Comparison of ENCODE assay signal across 30 mouse cellular contexts in genomic region chr2:181585506-181585905, GRCm38 (mm10). TPM values are rescaled to one million over a fixed set of nuclear protein-coding genes. Genes with fewer than 3 reads are reported as not detected.
A peak's percentile ranks its signal among the peaks of the same experiment; 100 is the strongest.
DNase-seq lines count a peak whose midpoint lies in the region; ATAC-seq lines count a peak whose summit lies in the region.
"Had no signal": no experiment of that assay in that cellular context is flagged by ENCODE, and none has a peak within 500 bp of the region (broad histone marks: within the 10 kb centered on the region; RNA-seq: fewer than 3 reads in every experiment).

No protein-coding gene starts in this region.

- peaks cover 4% of the 10 kb centered on the region; the same call in 1 of the 2 replicates for H3K4me1 ChIP-seq in forebrain, embryonic 11.5 days (replicated peaks; ENCODE audit: control insufficient read depth, insufficient read depth, low read length)
- H3K4me1 ChIP-seq in forebrain, embryonic 12.5 days = peaks cover 5% of the 10 kb centered on the region
- H3K4me1 ChIP-seq in liver, embryonic 11.5 days (replicated peaks; ENCODE audit: control insufficient read depth, insufficient read depth, low read length) = peaks cover 9% of the 10 kb centered on the region
- H3K4me1 ChIP-seq in liver, embryonic 12.5 days = peaks cover 19% of the 10 kb centered on the region

- no peak overlapping the region for H3K9ac ChIP-seq in forebrain, embryonic 11.5 days (ENCODE audit: low read length)
- H3K9ac ChIP-seq in forebrain, embryonic 12.5 days = no peak overlapping the region
- no peak overlapping the region for H3K9ac ChIP-seq in liver, embryonic 11.5 days (ENCODE audit: low read depth, low read length)
- no peak overlapping the region for H3K9ac ChIP-seq in liver, embryonic 12.5 days
- H3K9ac ChIP-seq: embryonic facial prominence, embryonic 13.5 days; forebrain, postnatal 0 days; heart, embryonic 13.5 days; hindbrain, embryonic 14.5 days had no signal

- H3K27me3 ChIP-seq in forebrain, embryonic 11.5 days (ENCODE audit: control insufficient read depth, insufficient read depth, low read length) = no peaks in the 10 kb centered on the region
- H3K27me3 ChIP-seq in forebrain, embryonic 12.5 days = no peaks in the 10 kb centered on the region
- no peaks in the 10 kb centered on the region for H3K27me3 ChIP-seq in liver, embryonic 11.5 days (replicated peaks; ENCODE audit: control insufficient read depth, insufficient read depth, low read length)
- no peaks in the 10 kb centered on the region for H3K27me3 ChIP-seq in liver, embryonic 12.5 days (replicated peaks)
- H3K27me3 ChIP-seq: CH12.LX; embryonic facial prominence, embryonic 13.5 days; heart, embryonic 13.5 days; Patski had no signal

- H3K4me3 ChIP-seq in forebrain, embryonic 11.5 days (ENCODE audit: low read depth, low read length) = no peak overlapping the region
- no peak overlapping the region for H3K4me3 ChIP-seq in forebrain, embryonic 12.5 days (replicated peaks)
- H3K4me3 ChIP-seq in liver, embryonic 11.5 days (ENCODE audit: low read depth, low read length) = no peak overlapping the region
- no peak overlapping the region for H3K4me3 ChIP-seq in liver, embryonic 12.5 days
- H3K4me3 ChIP-seq: embryonic facial prominence, embryonic 10.5 days; embryonic facial prominence, embryonic 13.5 days; erythroblast, embryonic 14.5 days; gastrocnemius, adult 2 months; heart, adult 2 months; heart, embryonic 10.5 days; heart, embryonic 13.5 days had no signal

- H3K27ac ChIP-seq in forebrain, embryonic 11.5 days (ENCODE audit: low read depth, low read length) = no peak overlapping the region
- H3K27ac ChIP-seq in forebrain, embryonic 12.5 days = no peak overlapping the region
- H3K27ac ChIP-seq in liver, embryonic 11.5 days (ENCODE audit: low read depth, low read length) = no peak overlapping the region
- H3K27ac ChIP-seq in liver, embryonic 12.5 days = no peak overlapping the region
- H3K27ac ChIP-seq: embryonic facial prominence, embryonic 10.5 days; embryonic facial prominence, embryonic 13.5 days; gastrocnemius, adult 2 months; heart, adult 2 months; heart, embryonic 10.5 days; heart, embryonic 13.5 days; hindbrain, embryonic 14.5 days; hindbrain, postnatal 0 days had no signal

- ATAC-seq in forebrain, embryonic 11.5 days (replicated peaks; ENCODE audit: low FRiP score) = no peak
- ATAC-seq in forebrain, embryonic 12.5 days (ENCODE audit: low FRiP score) = no peak
- no peak for ATAC-seq in liver, embryonic 11.5 days (replicated peaks; ENCODE audit: low FRiP score)
- ATAC-seq in liver, embryonic 12.5 days = no peak
- ATAC-seq: forebrain, embryonic 14.5 days; forebrain, postnatal 0 days; hindbrain, postnatal 0 days; inflammation-experienced regulatory T-cells, adult 6 months; Patski had no signal

- 92% methylated on average over 5 of the region's 5 CpGs for WGBS in forebrain, embryonic 11.5 days
- WGBS in forebrain, embryonic 12.5 days = 95% methylated on average over 5 of the region's 5 CpGs
- 89% methylated on average over 5 of the region's 5 CpGs for WGBS in liver, embryonic 11.5 days
- 81% methylated on average over 5 of the region's 5 CpGs for WGBS in liver, embryonic 12.5 days (ENCODE audit: insufficient replicate concordance)

- peaks cover 14% of the 10 kb centered on the region; the same call in 1 of the 2 replicates for H3K36me3 ChIP-seq in forebrain, embryonic 11.5 days (ENCODE audit: control insufficient read depth, insufficient read depth, low read length)
- peaks cover 76% of the 10 kb centered on the region for H3K36me3 ChIP-seq in forebrain, embryonic 12.5 days (replicated peaks)
- H3K36me3 ChIP-seq in liver, embryonic 11.5 days (ENCODE audit: control insufficient read depth, insufficient read depth, low read length) = peaks cover 48% of the 10 kb centered on the region
- peaks cover 69% of the 10 kb centered on the region for H3K36me3 ChIP-seq in liver, embryonic 12.5 days

- no peak overlapping the region for H3K4me2 ChIP-seq in forebrain, embryonic 11.5 days (ENCODE audit: low read depth, low read length, severe bottlenecking)
- no peak overlapping the region for H3K4me2 ChIP-seq in forebrain, embryonic 12.5 days
- no peak overlapping the region for H3K4me2 ChIP-seq in liver, embryonic 11.5 days
- H3K4me2 ChIP-seq in liver, embryonic 12.5 days = no peak overlapping the region
- H3K4me2 ChIP-seq: embryonic facial prominence, embryonic 13.5 days; heart, embryonic 13.5 days; hindbrain, embryonic 14.5 days had no signal

- H3K9me3 ChIP-seq in forebrain, embryonic 11.5 days (ENCODE audit: control insufficient read depth, low read length) = no peaks in the 10 kb centered on the region
- no peaks in the 10 kb centered on the region for H3K9me3 ChIP-seq in forebrain, embryonic 12.5 days
- H3K9me3 ChIP-seq in liver, embryonic 11.5 days (ENCODE audit: control insufficient read depth, low read length) = no peaks in the 10 kb centered on the region
- H3K9me3 ChIP-seq in liver, embryonic 12.5 days (replicated peaks) = no peaks in the 10 kb centered on the region
- H3K9me3 ChIP-seq: embryonic facial prominence, embryonic 10.5 days; embryonic facial prominence, embryonic 13.5 days; G1E; heart, embryonic 10.5 days; heart, embryonic 13.5 days had no signal

- DNase-seq in forebrain, embryonic 11.5 days (ENCODE audit: low spot score) = peak; percentile 25
- peak; percentile 23 for DNase-seq in liver, embryonic 11.5 days (ENCODE audit: low spot score)
- peak; percentile 33 for DNase-seq in testis, postnatal 10 days (ENCODE audit: low spot score)
- DNase-seq in testis, postnatal 14 days (ENCODE audit: low spot score) = no peak
- DNase-seq: adrenal gland, postnatal 10 days; adrenal gland, postnatal 36 days; B cell, adult 2 months; cerebellum, adult 2 months; cerebellum, postnatal 36 days; embryo, embryonic 11 days; forebrain, postnatal 0 days; gastrocnemius, adult 2 months; gastrocnemius, postnatal 14 days; heart, adult 2 months; heart, postnatal 14 days; heart, postnatal 4 days had no signal

RNA-seq across cellular contexts. Expression of gene Uckl1, which starts 0.8 kb away (rescaled TPM):
- polyA plus RNA-seq in forebrain, embryonic 11.5 days (2014; fragmentation: Nextera tagmentation; extraction: Ambion mirVana) = 51.0 and 51.5 TPM in 2 replicates
- polyA plus RNA-seq in forebrain, embryonic 12.5 days (2016; fragmentation: Nextera tagmentation; extraction: Ambion mirVana) = 50.7 and 50.8 TPM in 2 replicates
- 44.5 and 51.2 TPM in 2 replicates for polyA plus RNA-seq in liver, embryonic 11.5 days (2014; fragmentation: Nextera tagmentation; extraction: Ambion mirVana)
- polyA plus RNA-seq in liver, embryonic 12.5 days (2016; fragmentation: Nextera tagmentation; extraction: Ambion mirVana) = 30.7 and 32.7 TPM in 2 replicates

RNA-seq across cellular contexts. Expression of gene Prpf6, which starts 6.2 kb away (rescaled TPM):
- polyA plus RNA-seq in forebrain, embryonic 11.5 days (2014; fragmentation: Nextera tagmentation; extraction: Ambion mirVana) = 76.5 and 82.4 TPM in 2 replicates
- 75.6 and 76.9 TPM in 2 replicates for polyA plus RNA-seq in forebrain, embryonic 12.5 days (2016; fragmentation: Nextera tagmentation; extraction: Ambion mirVana)
- 63.0 and 68.5 TPM in 2 replicates for polyA plus RNA-seq in liver, embryonic 11.5 days (2014; fragmentation: Nextera tagmentation; extraction: Ambion mirVana)
- 45.6 and 48.2 TPM in 2 replicates for polyA plus RNA-seq in liver, embryonic 12.5 days (2016; fragmentation: Nextera tagmentation; extraction: Ambion mirVana)

RNA-seq across cellular contexts. Expression of gene Zfp512b, which starts 7.1 kb away (rescaled TPM):
- 53.7 and 60.7 TPM in 2 replicates for polyA plus RNA-seq in forebrain, embryonic 11.5 days (2014; fragmentation: Nextera tagmentation; extraction: Ambion mirVana)
- 70.9 and 74.5 TPM in 2 replicates for polyA plus RNA-seq in forebrain, embryonic 12.5 days (2016; fragmentation: Nextera tagmentation; extraction: Ambion mirVana)
- 31.2 and 33.9 TPM in 2 replicates for polyA plus RNA-seq in liver, embryonic 11.5 days (2014; fragmentation: Nextera tagmentation; extraction: Ambion mirVana)
- polyA plus RNA-seq in liver, embryonic 12.5 days (2016; fragmentation: Nextera tagmentation; extraction: Ambion mirVana) = 22.2 and 23.4 TPM in 2 replicates

RNA-seq across cellular contexts. Expression of gene Samd10, which starts 13.5 kb away (rescaled TPM):
- 52.0 and 58.5 TPM in 2 replicates for polyA plus RNA-seq in forebrain, embryonic 11.5 days (2014; fragmentation: Nextera tagmentation; extraction: Ambion mirVana)
- polyA plus RNA-seq in forebrain, embryonic 12.5 days (2016; fragmentation: Nextera tagmentation; extraction: Ambion mirVana) = 71.3 and 73.8 TPM in 2 replicates
- 6.2 and 6.8 TPM in 2 replicates for polyA plus RNA-seq in liver, embryonic 11.5 days (2014; fragmentation: Nextera tagmentation; extraction: Ambion mirVana)
- 2.8 and 3.0 TPM in 2 replicates for polyA plus RNA-seq in liver, embryonic 12.5 days (2016; fragmentation: Nextera tagmentation; extraction: Ambion mirVana)
- polyA plus RNA-seq: erythroblast, embryonic 14.5 days had no signal
